Mouse (Mus musculus) forebrain, embryonic 13.5 days (tissue): ENCODE results near the gene Fbxl14. TPM values are rescaled to one million over a fixed set of nuclear protein-coding genes. Genes with fewer than 3 reads are reported as not detected.

Source experiments
- ATAC-seq: fragments of 200-750 bp; cut with Nextera tagmentation; 2 replicates; pipeline ENCODE4 v1.8.0; 2017
- H3K27ac ChIP-seq: fragments of 300-500 bp; sonication (generic); 2 replicates; pipeline ENCODE4 v1.5.1; 2015; ENCODE audit warnings: inconsistent platforms, mild to moderate bottlenecking, moderate library complexity
- H3K27me3 ChIP-seq: fragments of 300-500 bp; sonication (generic); 2 replicates; pipeline ENCODE4 v1.6.1; 2015; ENCODE audit warnings: mild to moderate bottlenecking, inconsistent platforms
- H3K36me3 ChIP-seq: fragments of 300-500 bp; sonication (generic); 2 replicates; pipeline ENCODE4 v1.6.1; 2015; ENCODE audit warnings: mild to moderate bottlenecking, inconsistent platforms; ENCODE audit not compliant: poor library complexity, severe bottlenecking
- H3K4me1 ChIP-seq: fragments of 300-500 bp; sonication (generic); 2 replicates; pipeline ENCODE4 v1.6.1; 2015; ENCODE audit warnings: inconsistent platforms
- H3K4me2 ChIP-seq: fragments of 300-500 bp; sonication (generic); 2 replicates; pipeline ENCODE4 v1.6.1; 2015; ENCODE audit warnings: inconsistent platforms, mild to moderate bottlenecking, moderate library complexity
- H3K4me3 ChIP-seq: fragments of 300-500 bp; sonication (generic); 2 replicates; pipeline ENCODE4 v1.5.1; 2015; ENCODE audit warnings: mild to moderate bottlenecking, inconsistent platforms
- H3K9ac ChIP-seq: fragments of 300-500 bp; sonication (generic); 2 replicates; pipeline ENCODE4 v1.6.1; 2015; ENCODE audit warnings: mild to moderate bottlenecking, inconsistent platforms
- H3K9me3 ChIP-seq: fragments of 300-500 bp; sonication (generic); replicated peaks from 2 replicates; pipeline ENCODE4 v1.6.1; 2016; ENCODE audit warnings: inconsistent platforms
- WGBS: fragments of 180-500 bp; shearing (Covaris S2); methylation state at CpG from one replicate; pipeline ENCODE4 v1.1.7; 2015; 5-methylcytosine and 5-hydroxymethylcytosine counted together
- polyA plus RNA-seq: library from polyadenylated mRNA; unstranded; fragments of >200 nt; fragmentation: Nextera tagmentation; extraction: Ambion mirVana; gene quantifications from 2 replicates; pipeline ENCODE4 v1.2.1, GENCODE M21; 2015

Fbxl14 gene
- polyA plus RNA-seq, 1 experiment from 2014 or later = 4.2 TPM

- ATAC-seq = no peak
- H3K4me2 ChIP-seq = peak overlapping the region; percentile 75
- H3K36me3 ChIP-seq = no peaks in the 10 kb centered on the region
- H3K27ac ChIP-seq = peak overlapping the region; percentile 93
- peak overlapping the region; percentile 37; the same call in 1 of the 2 replicates for H3K4me3 ChIP-seq
- H3K27me3 ChIP-seq = no peaks in the 10 kb centered on the region
- WGBS = 46% methylated on average over 14 of the region's 14 CpGs
- H3K4me1 ChIP-seq = peaks cover 43% of the 10 kb centered on the region
- peak overlapping the region; percentile 28; the same call in 1 of the 2 replicates for H3K9ac ChIP-seq
- H3K9me3 ChIP-seq = no peaks in the 10 kb centered on the region
Observed at GRCm38 (mm10) chr6:119450965-119451943, 28.2 kb upstream of the Fbxl14 start.

DNA sequence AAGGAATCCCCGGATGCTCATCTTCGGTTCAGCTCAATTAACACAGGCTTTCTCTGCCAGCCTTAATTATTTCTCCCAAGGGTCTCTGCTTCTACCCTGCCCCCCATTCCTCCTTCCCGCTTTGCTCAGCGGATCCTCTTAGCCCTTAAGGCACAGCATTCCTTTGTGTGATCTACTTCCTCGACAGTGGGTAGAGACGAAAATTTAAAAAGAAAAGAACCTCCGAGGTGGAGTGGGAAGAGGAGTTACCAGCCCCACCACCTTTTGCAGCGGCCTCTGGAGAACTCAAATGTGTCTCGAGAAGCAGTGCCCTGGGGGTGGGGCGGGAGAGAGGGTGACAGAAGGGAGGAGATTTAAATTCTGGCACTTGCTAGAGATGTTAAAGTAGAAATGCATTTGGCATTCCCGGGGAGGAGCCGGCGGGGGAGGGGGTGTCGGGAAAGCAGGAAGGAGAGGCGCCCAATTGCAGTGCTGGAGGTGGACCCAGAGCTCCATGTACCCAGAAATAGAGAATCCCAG, 27.4 kb upstream of the Fbxl14 start:
- H3K9ac ChIP-seq = peak overlapping the region; percentile 68
- H3K9me3 ChIP-seq = no peaks in the 10 kb centered on the region
- no peaks in the 10 kb centered on the region for H3K27me3 ChIP-seq
- H3K36me3 ChIP-seq = no peaks in the 10 kb centered on the region
- H3K4me2 ChIP-seq = peak overlapping the region; percentile 75
- peak overlapping the region; percentile 37 for H3K4me3 ChIP-seq
- peak overlapping the region; percentile 93 for H3K27ac ChIP-seq
- WGBS = under 1% methylated on average over 15 of the region's 15 CpGs
- ATAC-seq = peak; percentile 85
- H3K4me1 ChIP-seq = peaks cover 43% of the 10 kb centered on the region

GRCm38 (mm10) chr6:119458166-119458565, 21.3 kb upstream of the Fbxl14 start:
- no peaks in the 10 kb centered on the region; the same call in 1 of the 2 replicates for H3K4me1 ChIP-seq
- no peak overlapping the region for H3K4me3 ChIP-seq
- ATAC-seq = no peak
- no peak overlapping the region for H3K9ac ChIP-seq
- no peaks in the 10 kb centered on the region for H3K9me3 ChIP-seq
- no peak overlapping the region for H3K4me2 ChIP-seq
- no peak overlapping the region for H3K27ac ChIP-seq
- H3K27me3 ChIP-seq = no peaks in the 10 kb centered on the region
- WGBS = 69% methylated on average over 8 of the region's 8 CpGs
- no peaks in the 10 kb centered on the region for H3K36me3 ChIP-seq

GRCm38 (mm10) chr6:119459041-119459440, 20.4 kb upstream of the Fbxl14 start:
- no peak for ATAC-seq
- WGBS = 89% methylated on average over 4 of the region's 4 CpGs

DNA sequence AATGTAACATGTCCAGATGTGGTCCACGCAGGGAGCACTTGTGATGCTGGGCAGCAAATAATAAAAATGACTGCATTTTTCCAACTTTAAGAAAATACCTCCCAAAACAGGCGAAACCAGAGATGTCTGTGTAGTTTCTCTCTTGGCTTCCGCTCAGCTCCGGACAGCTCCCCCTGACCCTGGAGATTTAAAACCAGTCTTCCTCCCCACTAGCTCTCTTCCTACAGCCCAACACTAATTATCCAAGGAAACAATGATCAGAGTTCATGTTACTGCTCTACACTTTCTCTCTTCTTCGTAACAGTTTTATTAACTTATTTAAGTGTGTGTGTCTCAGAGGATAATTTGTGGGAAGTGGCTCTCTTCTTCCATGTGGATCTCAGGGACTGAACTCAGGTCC, 19.1 kb upstream of the Fbxl14 start:
- Histone ChIP-seq H3K36me3 (no peaks in the 10 kb centered on the region), H3K9ac (no peak overlapping the region), H3K27me3 (no peaks in the 10 kb centered on the region), H3K9me3 (no peaks in the 10 kb centered on the region), H3K4me3 (no peak overlapping the region), H3K4me2 (no peak overlapping the region), H3K27ac (no peak overlapping the region), H3K4me1 (no peaks in the 10 kb centered on the region)
- WGBS = 89% methylated on average over 5 of the region's 5 CpGs
- ATAC-seq = no peak

More at GRCm38 (mm10) chr6:119459041-119459440, 20.4 kb upstream of the Fbxl14 start:
- no peaks in the 10 kb centered on the region for H3K9me3 ChIP-seq
- no peaks in the 10 kb centered on the region for H3K27me3 ChIP-seq
- H3K4me1 ChIP-seq = no peaks in the 10 kb centered on the region
- H3K9ac ChIP-seq = no peak overlapping the region
- H3K36me3 ChIP-seq = no peaks in the 10 kb centered on the region
- H3K4me2 ChIP-seq = no peak overlapping the region
- no peak overlapping the region for H3K4me3 ChIP-seq
- no peak overlapping the region for H3K27ac ChIP-seq

GRCm38 (mm10) chr6:119466161-119466560, 13.3 kb upstream of the Fbxl14 start:
- 88% methylated on average over 1 of the region's 1 CpGs for WGBS
- no peak overlapping the region for H3K27ac ChIP-seq

DNA sequence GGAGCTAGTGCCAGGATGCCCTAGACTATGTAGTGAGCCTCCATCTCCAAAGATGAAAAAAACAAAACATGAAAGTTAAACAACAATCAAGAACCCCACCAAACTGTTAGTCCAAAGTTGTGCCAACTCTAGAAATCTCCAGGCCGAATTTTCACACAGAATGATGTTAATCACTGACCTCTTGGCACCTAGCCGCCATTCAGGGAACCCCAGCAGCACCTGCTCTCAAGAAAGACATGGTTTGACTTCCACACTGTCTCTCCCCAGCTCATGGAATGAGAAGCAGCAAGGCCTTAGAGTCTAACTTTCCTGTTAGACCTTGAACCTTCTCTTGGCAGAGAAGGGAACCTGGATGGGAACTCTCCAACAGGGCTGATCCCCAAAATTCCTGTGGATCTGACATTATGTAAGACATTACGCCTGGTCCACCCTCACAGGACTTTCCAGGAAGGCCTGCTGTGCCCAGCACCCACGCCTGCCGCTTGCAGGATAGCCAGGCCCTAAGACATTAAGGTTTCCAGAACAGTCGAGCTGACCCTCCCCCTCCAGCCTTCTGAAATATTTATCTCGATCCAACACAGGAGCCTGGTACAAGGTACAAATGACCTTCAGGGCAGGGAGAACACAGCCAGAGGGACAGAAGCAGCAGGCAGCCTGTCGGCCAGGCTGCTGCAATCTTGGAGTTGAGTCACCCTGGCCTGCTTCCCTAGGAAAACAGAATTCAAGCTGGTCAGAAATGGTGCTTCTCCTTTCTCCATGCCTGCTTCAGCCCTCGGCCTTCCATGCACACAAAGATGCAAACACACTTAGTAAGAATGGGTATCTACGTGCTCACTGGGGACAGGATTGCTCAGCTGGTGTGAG, 12.3 kb upstream of the Fbxl14 start:
- no peaks in the 10 kb centered on the region for H3K4me1 ChIP-seq
- WGBS = 83% methylated on average over 10 of the region's 10 CpGs
- ATAC-seq = no peak
- H3K9me3 ChIP-seq = no peaks in the 10 kb centered on the region
- H3K9ac ChIP-seq = no peak overlapping the region
- no peak overlapping the region for H3K4me2 ChIP-seq
- H3K4me3 ChIP-seq = no peak overlapping the region
- H3K27me3 ChIP-seq = no peaks in the 10 kb centered on the region
- H3K36me3 ChIP-seq = no peaks in the 10 kb centered on the region
- no peak overlapping the region for H3K27ac ChIP-seq

More at GRCm38 (mm10) chr6:119466161-119466560, 13.3 kb upstream of the Fbxl14 start:
- no peak for ATAC-seq
- Histone ChIP-seq H3K27me3 (no peaks in the 10 kb centered on the region), H3K9me3 (no peaks in the 10 kb centered on the region), H3K4me2 (no peak overlapping the region), H3K4me3 (no peak overlapping the region), H3K9ac (no peak overlapping the region), H3K36me3 (no peaks in the 10 kb centered on the region), H3K4me1 (no peaks in the 10 kb centered on the region)

GRCm38 (mm10) chr6:119467785-119468059, 11.7 kb upstream of the Fbxl14 start:
- Histone ChIP-seq H3K36me3 (no peaks in the 10 kb centered on the region), H3K9me3 (no peaks in the 10 kb centered on the region), H3K9ac (no peak overlapping the region), H3K4me2 (no peak overlapping the region), H3K27ac (no peak overlapping the region), H3K4me1 (no peaks in the 10 kb centered on the region), H3K27me3 (no peaks in the 10 kb centered on the region), H3K4me3 (no peak overlapping the region)
- 76% methylated on average over 2 of the region's 2 CpGs for WGBS
- ATAC-seq = no peak

DNA sequence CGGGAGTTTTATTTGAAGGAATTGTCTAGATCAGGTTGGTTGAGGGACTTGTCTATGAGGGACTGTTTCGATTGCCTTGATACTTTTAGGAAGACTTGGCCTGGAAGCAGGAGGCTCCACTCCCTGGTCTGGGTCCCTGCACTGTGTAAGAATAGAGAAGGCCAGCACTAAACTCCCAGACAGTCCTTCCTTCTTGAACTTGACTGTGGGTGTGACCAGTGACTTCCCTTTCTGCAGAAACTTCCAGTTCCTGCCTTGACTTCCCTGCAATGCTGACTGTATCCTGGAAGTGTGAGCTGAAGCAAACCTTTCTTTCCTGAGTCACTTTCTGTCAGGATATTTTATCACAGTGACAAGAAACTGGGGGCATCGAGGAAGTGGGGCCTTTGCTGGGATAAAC, 8.7 kb upstream of the Fbxl14 start:
- Histone ChIP-seq H3K36me3 (no peaks in the 10 kb centered on the region), H3K4me3 (no peak overlapping the region), H3K9ac (no peak overlapping the region), H3K9me3 (no peaks in the 10 kb centered on the region), H3K4me1 (no peaks in the 10 kb centered on the region), H3K27me3 (no peaks in the 10 kb centered on the region), H3K27ac (no peak overlapping the region), H3K4me2 (no peak overlapping the region)
- no peak for ATAC-seq
- 94% methylated on average over 3 of the region's 3 CpGs for WGBS

GRCm38 (mm10) chr6:119472135-119472534, 7.3 kb upstream of the Fbxl14 start:
- Histone ChIP-seq H3K4me1 (no peaks in the 10 kb centered on the region), H3K36me3 (no peaks in the 10 kb centered on the region), H3K27me3 (no peaks in the 10 kb centered on the region), H3K4me3 (no peak overlapping the region), H3K9ac (no peak overlapping the region), H3K27ac (no peak overlapping the region), H3K4me2 (no peak overlapping the region), H3K9me3 (no peaks in the 10 kb centered on the region)
- WGBS = 28% methylated on average over 5 of the region's 5 CpGs
- peak; percentile 50; the same call in 1 of the 2 replicates for ATAC-seq

- Histone ChIP-seq H3K9ac (no peak overlapping the region), H3K27ac (no peak overlapping the region), H3K4me3 (no peak overlapping the region), H3K4me2 (no peak overlapping the region), H3K27me3 (no peaks in the 10 kb centered on the region), H3K36me3 (no peaks in the 10 kb centered on the region), H3K4me1 (peaks cover 3% of the 10 kb centered on the region), H3K9me3 (no peaks in the 10 kb centered on the region)
- ATAC-seq = no peak
- WGBS = 87% methylated on average over 3 of the region's 3 CpGs
Observed at GRCm38 (mm10) chr6:119472705-119473104, 6.8 kb upstream of the Fbxl14 start.

GRCm38 (mm10) chr6:119473446-119473845, 6.0 kb upstream of the Fbxl14 start:
- Histone ChIP-seq H3K27me3 (no peaks in the 10 kb centered on the region), H3K36me3 (no peaks in the 10 kb centered on the region), H3K9ac (no peak overlapping the region), H3K27ac (no peak overlapping the region), H3K9me3 (no peaks in the 10 kb centered on the region), H3K4me2 (no peak overlapping the region), H3K4me3 (no peak overlapping the region), H3K4me1 (peaks cover 11% of the 10 kb centered on the region)
- ATAC-seq = no peak
- WGBS = 87% methylated on average over 7 of the region's 7 CpGs
